Mouse (Mus musculus) cerebellum, adult 9-10 months (tissue): ENCODE data around the gene Gpatch4.

Experiments used
- DNase-seq: peaks from one replicate; pipeline ENCODE4 v3.0.0; 2022

The Gpatch4 gene

GRCm38 (mm10) chr3:88042661-88043421, at the start of gene Gpatch4:
TSS of gene Gpatch4 (plus strand) at chr3:88043108.
- DNase-seq = peak; percentile 96

- DNase-seq = no peak
Observed at GRCm38 (mm10) chr3:87993436-87993835, 49.5 kb upstream of the Gpatch4 start.

- DNase-seq = no peak
Observed at GRCm38 (mm10) chr3:87995331-87995730, 47.6 kb upstream of the Gpatch4 start.

GRCm38 (mm10) chr3:87996401-87996800, 46.5 kb upstream of the Gpatch4 start:
- no peak for DNase-seq

- no peak for DNase-seq
Observed at GRCm38 (mm10) chr3:87996971-87997614, 45.8 kb upstream of the Gpatch4 start.

GRCm38 (mm10) chr3:87998747-87999146, 44.2 kb upstream of the Gpatch4 start:
- DNase-seq = no peak

GRCm38 (mm10) chr3:87999243-87999895, 43.5 kb upstream of the Gpatch4 start:
- DNase-seq = no peak

- DNase-seq = no peak
Observed at GRCm38 (mm10) chr3:88000181-88000580, 42.7 kb upstream of the Gpatch4 start, which contains the start of gene Bcan. TSS of gene Bcan (minus strand) at chr3:88000230.

- DNase-seq = no peak
Observed at GRCm38 (mm10) chr3:88000816-88001595, 41.9 kb upstream of the Gpatch4 start.

GRCm38 (mm10) chr3:88002291-88002976, 40.5 kb upstream of the Gpatch4 start:
- DNase-seq = no peak

GRCm38 (mm10) chr3:88005822-88006786, 36.8 kb upstream of the Gpatch4 start:
- DNase-seq = no peak

- peak; percentile 54 for DNase-seq
Observed at GRCm38 (mm10) chr3:88010634-88011265, 32.2 kb upstream of the Gpatch4 start.

GRCm38 (mm10) chr3:88022322-88023191, 20.4 kb upstream of the Gpatch4 start:
- peak; percentile 95 for DNase-seq

GRCm38 (mm10) chr3:88023192-88024074, 19.5 kb upstream of the Gpatch4 start:
- DNase-seq = no peak

GRCm38 (mm10) chr3:88026823-88027222, 16.1 kb upstream of the Gpatch4 start:
- DNase-seq = no peak

- no peak for DNase-seq
Observed at GRCm38 (mm10) chr3:88027434-88028186, 15.3 kb upstream of the Gpatch4 start, which contains the start of gene Hapln2. TSS of gene Hapln2 (minus strand) at chr3:88027583.

GRCm38 (mm10) chr3:88030608-88031395, 12.1 kb upstream of the Gpatch4 start:
- no peak for DNase-seq
